Mouse (Mus musculus): Measurements from ENCODE around the gene Snx30.

- TF ChIP-seq CTCF (IDR thresholded peaks at IDR 0.05; ENCODE audit: low read depth) (no peak), EP300 (optimal IDR thresholded peaks at IDR 0.05) (no peak)
These were observed 8.5 kb downstream of the Snx30 start for GRCm38 (mm10) chr4:59814094-59814493.
